Mouse (Mus musculus) neural tube, embryonic 14.5 days (tissue): ENCODE results near the gene Nccrp1. TPM values are rescaled to one million over a fixed set of nuclear protein-coding genes. Genes with fewer than 3 reads are reported as not detected.
"Not testable (repeated sequence)": the region's sequence is repeated elsewhere in the genome, so short reads cannot be mapped to it uniquely, and the experiment has no call there.

Source experiments
- ATAC-seq: fragments of 200-750 bp; cut with Nextera tagmentation; 2 replicates; pipeline ENCODE4 v1.8.0; 2017; ENCODE audit warnings: low read depth, mild to moderate bottlenecking, moderate TSS enrichment, moderate library complexity
- H3K27ac ChIP-seq: fragments of 300-500 bp; sonication (generic); 2 replicates; pipeline ENCODE4 v1.5.1; 2014; ENCODE audit warnings: low read depth, mild to moderate bottlenecking, control low read depth, low read length, moderate library complexity, mixed read lengths
- H3K27me3 ChIP-seq: fragments of 300-500 bp; sonication (generic); 2 replicates; pipeline ENCODE4 v1.6.1; 2014; ENCODE audit warnings: low read length; ENCODE audit not compliant: control insufficient read depth, insufficient read depth
- H3K36me3 ChIP-seq: fragments of 300-500 bp; sonication (generic); 2 replicates; pipeline ENCODE4 v1.6.1; 2014; ENCODE audit warnings: low read length, mixed read lengths; ENCODE audit not compliant: control insufficient read depth, insufficient read depth
- H3K4me1 ChIP-seq: fragments of 300-500 bp; sonication (generic); 2 replicates; pipeline ENCODE4 v1.6.1; 2014; ENCODE audit warnings: low read length; ENCODE audit not compliant: control insufficient read depth, insufficient read depth
- H3K4me2 ChIP-seq: fragments of 300-500 bp; sonication (generic); 2 replicates; pipeline ENCODE4 v1.6.1; 2014; ENCODE audit warnings: mild to moderate bottlenecking, low read depth, low read length, control low read depth
- H3K4me3 ChIP-seq: fragments of 300-500 bp; sonication (generic); 2 replicates; pipeline ENCODE4 v1.5.1; 2014; ENCODE audit warnings: low read depth, low read length, control low read depth, mixed read lengths
- H3K9ac ChIP-seq: fragments of 300-500 bp; sonication (generic); replicated peaks from 2 replicates; pipeline ENCODE4 v1.6.1; 2014; ENCODE audit warnings: low read depth, mild to moderate bottlenecking, control low read depth, low read length, mixed read lengths
- H3K9me3 ChIP-seq: fragments of 300-500 bp; sonication (generic); 2 replicates; pipeline ENCODE4 v1.6.1; 2016; ENCODE audit warnings: low read length; ENCODE audit not compliant: control insufficient read depth
- WGBS: fragments of 180-500 bp; shearing (Covaris S2); extraction: QIAGEN DNeasy Blood & Tissue Kit; methylation state at CpG from one replicate; pipeline ENCODE4 v1.1.7; 2014; 5-methylcytosine and 5-hydroxymethylcytosine counted together
- polyA plus RNA-seq: library from polyadenylated mRNA; unstranded; fragments of >200 nt; fragmentation: Nextera tagmentation; extraction: Ambion mirVana; gene quantifications from 2 replicates; pipeline ENCODE4 v1.2.1, GENCODE M21; 2014

Gene Nccrp1
- polyA plus RNA-seq, 1 experiment from 2014 or later = 0.17 TPM

GRCm38 (mm10) chr7:28545891-28546210 is 1.2 kb downstream of the Nccrp1 start:
- WGBS = 52% methylated on average over 7 of the region's 7 CpGs
- H3K4me1 ChIP-seq = peaks cover 6% of the 10 kb centered on the region; the same call in 1 of the 2 replicates
- no peak overlapping the region for H3K4me3 ChIP-seq
- no peaks in the 10 kb centered on the region for H3K9me3 ChIP-seq
- ATAC-seq = no peak
- H3K36me3 ChIP-seq = no peaks in the 10 kb centered on the region
- no peak overlapping the region for H3K9ac ChIP-seq
- H3K27ac ChIP-seq = no peak overlapping the region
- H3K4me2 ChIP-seq = no peak overlapping the region
- peaks cover 11% of the 10 kb centered on the region for H3K27me3 ChIP-seq

- Histone ChIP-seq H3K36me3 (no peaks in the 10 kb centered on the region), H3K9ac (no peak overlapping the region), H3K27me3 (peaks cover 11% of the 10 kb centered on the region), H3K4me1 (peaks cover 6% of the 10 kb centered on the region; the same call in 1 of the 2 replicates), H3K4me2 (no peak overlapping the region), H3K9me3 (no peaks in the 10 kb centered on the region), H3K4me3 (no peak overlapping the region), H3K27ac (no peak overlapping the region)
- whole genome bisulfite sequencing = 28% methylated on average over 13 of the region's 14 CpGs
- ATAC-seq = peak; percentile 49; the same call in 1 of the 2 replicates
These were observed 1.8 kb downstream of the Nccrp1 start for GRCm38 (mm10) chr7:28545048-28545890.

- 3% methylated on average over 22 of the region's 27 CpGs for WGBS
- ATAC-seq = peak; percentile 23; the same call in 1 of the 2 replicates
- Histone ChIP-seq H3K4me1 (peaks cover 6% of the 10 kb centered on the region; the same call in 1 of the 2 replicates), H3K9ac (no peak overlapping the region), H3K27me3 (peaks cover 11% of the 10 kb centered on the region), H3K4me2 (peak overlapping the region; percentile 25), H3K4me3 (no peak overlapping the region), H3K9me3 (no peaks in the 10 kb centered on the region), H3K36me3 (no peaks in the 10 kb centered on the region), H3K27ac (no peak overlapping the region)
These were observed 2.9 kb downstream of the Nccrp1 start for GRCm38 (mm10) chr7:28544051-28544601.

GRCm38 (mm10) chr7:28540526-28540925 is 6.5 kb downstream of the Nccrp1 start, which contains the start of gene Sycn:
Gene Sycn (plus strand): TSS chr7:28540885.
- no peak within 1 kb of the TSS for H3K4me2 ChIP-seq
- WGBS = 85% methylated on average over 4 of the region's 4 CpGs
- no peaks in the 10 kb centered on the region for H3K9me3 ChIP-seq
- H3K27ac ChIP-seq = no peak within 1 kb of the TSS
- no peak within 1 kb of the TSS for H3K4me3 ChIP-seq
- ATAC-seq = no peak
- no peak within 1 kb of the TSS for H3K9ac ChIP-seq
- H3K4me1 ChIP-seq = peaks cover 3% of the 10 kb centered on the region; the same call in 1 of the 2 replicates
- H3K36me3 ChIP-seq = no peaks in the 10 kb centered on the region
- H3K27me3 ChIP-seq = no peaks in the 10 kb centered on the region

GRCm38 (mm10) chr7:28538886-28539285 is 8.2 kb downstream of the Nccrp1 start:
- not testable (repeated sequence) for H3K9ac ChIP-seq, H3K9me3 ChIP-seq, H3K4me1 ChIP-seq, H3K4me3 ChIP-seq, H3K4me2 ChIP-seq, H3K27me3 ChIP-seq, H3K36me3 ChIP-seq, ATAC-seq, H3K27ac ChIP-seq
- 86% methylated on average over 6 of the region's 6 CpGs for WGBS

GRCm38 (mm10) chr7:28532005-28532404 is 15.0 kb downstream of the Nccrp1 start:
- Histone ChIP-seq H3K4me1 (no peaks in the 10 kb centered on the region), H3K4me2 (no peak overlapping the region), H3K27ac (no peak overlapping the region), H3K4me3 (no peak overlapping the region), H3K36me3 (no peaks in the 10 kb centered on the region), H3K9ac (no peak overlapping the region), H3K9me3 (no peaks in the 10 kb centered on the region), H3K27me3 (no peaks in the 10 kb centered on the region)
- WGBS = 75% methylated on average over 8 of the region's 8 CpGs
- no peak for ATAC-seq

- Histone ChIP-seq H3K27me3 (no peaks in the 10 kb centered on the region), H3K9me3 (no peaks in the 10 kb centered on the region), H3K27ac (no peak overlapping the region), H3K9ac (no peak overlapping the region), H3K4me2 (no peak overlapping the region), H3K36me3 (no peaks in the 10 kb centered on the region), H3K4me1 (no peaks in the 10 kb centered on the region), H3K4me3 (no peak overlapping the region)
- 8% methylated on average over 19 of the region's 19 CpGs for WGBS
- no peak for ATAC-seq
These were observed 18.9 kb downstream of the Nccrp1 start for GRCm38 (mm10) chr7:28527922-28528719.

GRCm38 (mm10) chr7:28522536-28522935 is 24.5 kb downstream of the Nccrp1 start, which contains the start of gene Ifnl3:
Gene Ifnl3 (plus strand): TSS chr7:28522836.
- not testable (repeated sequence) for H3K4me2 ChIP-seq, H3K9me3 ChIP-seq, H3K4me3 ChIP-seq, H3K4me1 ChIP-seq, H3K27ac ChIP-seq, ATAC-seq, H3K36me3 ChIP-seq, H3K27me3 ChIP-seq, H3K9ac ChIP-seq
- WGBS = 84% methylated on average over 5 of the region's 6 CpGs
